Mouse (Mus musculus) neural tube, embryonic 13.5 days (tissue): ENCODE results near the gene Slc27a4. TPM values are rescaled to one million over a fixed set of nuclear protein-coding genes. Genes with fewer than 3 reads are reported as not detected.
A peak's percentile ranks its signal among the peaks of the same experiment; 100 is the strongest.

Source experiments
- ATAC-seq: fragments of 200-750 bp; cut with Nextera tagmentation; 2 replicates; pipeline ENCODE4 v1.8.0; 2017; ENCODE audit warnings: low read depth, mild to moderate bottlenecking, moderate TSS enrichment, moderate library complexity
- H3K27ac ChIP-seq: fragments of 300-500 bp; sonication (generic); replicated peaks from 2 replicates; pipeline ENCODE4 v1.5.1; 2015; ENCODE audit warnings: moderate library complexity, mild to moderate bottlenecking, inconsistent platforms
- H3K27me3 ChIP-seq: fragments of 300-500 bp; sonication (generic); 2 replicates; pipeline ENCODE4 v1.6.1; 2015; ENCODE audit warnings: mild to moderate bottlenecking, inconsistent platforms
- H3K36me3 ChIP-seq: fragments of 300-500 bp; sonication (generic); 2 replicates; pipeline ENCODE4 v1.6.1; 2015; ENCODE audit warnings: mild to moderate bottlenecking, inconsistent platforms
- H3K4me1 ChIP-seq: fragments of 300-500 bp; sonication (generic); replicated peaks from 2 replicates; pipeline ENCODE4 v1.6.1; 2015; ENCODE audit warnings: inconsistent platforms
- H3K4me2 ChIP-seq: fragments of 300-500 bp; sonication (generic); 2 replicates; pipeline ENCODE4 v1.6.1; 2015; ENCODE audit warnings: inconsistent platforms, mild to moderate bottlenecking, moderate library complexity
- H3K4me3 ChIP-seq: fragments of 300-500 bp; sonication (generic); 2 replicates; pipeline ENCODE4 v1.5.1; 2015; ENCODE audit warnings: mild to moderate bottlenecking, inconsistent platforms
- H3K9ac ChIP-seq: fragments of 300-500 bp; sonication (generic); 2 replicates; pipeline ENCODE4 v1.6.1; 2015; ENCODE audit warnings: moderate library complexity, mild to moderate bottlenecking, inconsistent platforms
- H3K9me3 ChIP-seq: fragments of 300-500 bp; sonication (generic); 2 replicates; pipeline ENCODE4 v1.6.1; 2016; ENCODE audit warnings: inconsistent platforms
- WGBS: fragments of 180-500 bp; shearing (Covaris S2); methylation state at CpG from one replicate; pipeline ENCODE4 v1.1.7; 2015; 5-methylcytosine and 5-hydroxymethylcytosine counted together
- polyA plus RNA-seq: library from polyadenylated mRNA; unstranded; fragments of >200 nt; fragmentation: Nextera tagmentation; extraction: Ambion mirVana; gene quantifications from 2 replicates; pipeline ENCODE4 v1.2.1, GENCODE M21; 2015

The Slc27a4 gene
- polyA plus RNA-seq, 1 experiment from 2014 or later = 35.5 TPM

GRCm38 (mm10) chr2:29827709-29828024 lies 25.2 kb downstream of the Slc27a4 start:
- Histone ChIP-seq H3K4me2 (peak overlapping the region; percentile 88), H3K9me3 (no peaks in the 10 kb centered on the region), H3K4me3 (peak overlapping the region; percentile 93), H3K9ac (peak overlapping the region; percentile 85), H3K36me3 (peaks cover 8% of the 10 kb centered on the region; the same call in 1 of the 2 replicates), H3K27me3 (no peaks in the 10 kb centered on the region), H3K4me1 (peaks cover 22% of the 10 kb centered on the region), H3K27ac (peak overlapping the region; percentile 56; the same call in 1 of the 2 replicates)
- 5% methylated on average over 12 of the region's 12 CpGs for WGBS
- ATAC-seq = 0 out of 2 replicates have a peak, but pooled peaks have one; percentile 2

GRCm38 (mm10) chr2:29831106-29831505 lies 28.7 kb downstream of the Slc27a4 start:
- Histone ChIP-seq H3K4me1 (peaks cover 37% of the 10 kb centered on the region), H3K4me2 (no peak overlapping the region), H3K27ac (no peak overlapping the region), H3K36me3 (peaks cover 23% of the 10 kb centered on the region), H3K9ac (no peak overlapping the region), H3K27me3 (no peaks in the 10 kb centered on the region), H3K4me3 (no peak overlapping the region), H3K9me3 (no peaks in the 10 kb centered on the region)
- ATAC-seq = no peak
- 85% methylated on average over 4 of the region's 4 CpGs for WGBS

DNA sequence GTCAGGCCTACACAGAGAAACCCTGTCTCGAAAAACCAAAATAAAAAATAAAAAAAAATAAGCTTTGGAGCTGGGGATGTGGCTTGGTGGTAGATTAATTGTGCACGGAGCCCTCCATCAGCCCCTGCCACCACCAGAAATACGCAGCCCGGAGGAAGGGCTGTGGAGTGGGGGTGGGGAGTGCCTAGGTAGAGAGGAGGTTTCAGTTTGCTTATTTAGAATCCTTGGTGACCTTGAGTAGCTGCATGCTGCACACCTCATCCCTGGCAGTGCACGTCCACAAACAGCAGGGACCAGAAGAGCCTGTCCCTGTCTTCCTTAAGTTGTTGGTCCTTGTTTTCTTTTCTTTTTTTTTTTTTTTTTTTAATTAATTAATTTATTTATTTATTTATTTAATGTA lies 31.4 kb downstream of the Slc27a4 start:
- WGBS = 93% methylated on average over 5 of the region's 5 CpGs
- Histone ChIP-seq H3K27ac (no peak overlapping the region), H3K9ac (no peak overlapping the region), H3K4me2 (no peak overlapping the region), H3K27me3 (no peaks in the 10 kb centered on the region), H3K4me3 (no peak overlapping the region), H3K36me3 (peaks cover 35% of the 10 kb centered on the region), H3K4me1 (peaks cover 38% of the 10 kb centered on the region), H3K9me3 (no peaks in the 10 kb centered on the region)
- no peak for ATAC-seq

DNA sequence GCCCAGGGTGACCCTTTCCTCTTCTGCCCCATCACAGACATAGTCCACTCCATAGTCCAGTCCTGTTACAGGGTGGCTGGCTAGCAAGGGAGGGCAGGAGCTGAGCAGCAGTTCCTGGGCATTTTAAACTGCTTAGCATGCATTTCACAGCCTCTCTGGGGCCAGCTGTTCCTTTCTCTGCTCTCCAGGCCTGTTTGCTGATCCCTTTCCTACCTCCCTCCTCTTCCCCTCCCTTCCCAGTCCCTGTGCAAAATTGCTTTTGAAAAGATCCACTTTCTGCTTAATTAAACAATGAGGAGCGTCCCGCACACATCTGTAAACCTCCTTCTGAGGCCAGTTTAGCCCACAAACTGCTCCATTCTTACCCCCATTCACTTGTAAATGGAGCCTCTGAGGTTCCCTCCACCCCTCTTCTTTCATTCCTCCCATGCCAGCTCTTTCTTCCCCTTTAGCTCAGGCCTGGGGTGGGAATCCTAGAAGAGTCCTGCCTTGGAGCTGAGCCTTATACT lies 33.0 kb downstream of the Slc27a4 start:
- H3K4me1 ChIP-seq = peaks cover 52% of the 10 kb centered on the region
- no peaks in the 10 kb centered on the region for H3K27me3 ChIP-seq
- no peak overlapping the region for H3K4me2 ChIP-seq
- WGBS = 24% methylated on average over 2 of the region's 2 CpGs
- no peak overlapping the region for H3K4me3 ChIP-seq
- H3K27ac ChIP-seq = peak overlapping the region; percentile 84
- H3K36me3 ChIP-seq = peaks cover 35% of the 10 kb centered on the region
- no peaks in the 10 kb centered on the region for H3K9me3 ChIP-seq
- peak overlapping the region; percentile 47; the same call in 1 of the 2 replicates for H3K9ac ChIP-seq
- peak; percentile 29 for ATAC-seq

DNA sequence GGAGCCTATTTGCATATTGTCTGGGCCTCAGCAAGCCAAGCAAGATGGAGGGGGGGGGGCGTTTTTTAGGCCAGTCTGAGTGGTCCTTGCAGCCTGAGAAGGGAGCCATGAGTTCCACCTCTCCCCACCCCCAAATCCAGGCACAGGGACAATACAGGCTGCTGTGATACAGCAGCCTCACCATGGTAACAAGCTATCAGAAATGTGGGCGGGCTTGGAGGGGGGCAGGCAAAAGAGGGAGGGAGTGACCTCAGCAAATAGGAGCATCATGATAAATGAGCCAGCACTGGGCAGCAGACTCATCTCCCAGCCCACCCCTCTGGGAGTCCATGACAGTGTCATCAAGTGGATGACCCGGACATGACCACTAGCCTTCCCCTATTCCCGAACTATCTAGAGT lies 37.0 kb downstream of the Slc27a4 start:
- no peak overlapping the region for H3K4me2 ChIP-seq
- peak overlapping the region; percentile 23; the same call in 1 of the 2 replicates for H3K9ac ChIP-seq
- H3K9me3 ChIP-seq = no peaks in the 10 kb centered on the region
- H3K4me1 ChIP-seq = peaks cover 85% of the 10 kb centered on the region
- H3K4me3 ChIP-seq = no peak overlapping the region
- H3K27ac ChIP-seq = peak overlapping the region; percentile 86
- peaks cover 31% of the 10 kb centered on the region for H3K36me3 ChIP-seq
- WGBS = 10% methylated on average over 4 of the region's 4 CpGs
- ATAC-seq = peak; percentile 57
- H3K27me3 ChIP-seq = peaks cover 5% of the 10 kb centered on the region; the same call in 1 of the 2 replicates

DNA sequence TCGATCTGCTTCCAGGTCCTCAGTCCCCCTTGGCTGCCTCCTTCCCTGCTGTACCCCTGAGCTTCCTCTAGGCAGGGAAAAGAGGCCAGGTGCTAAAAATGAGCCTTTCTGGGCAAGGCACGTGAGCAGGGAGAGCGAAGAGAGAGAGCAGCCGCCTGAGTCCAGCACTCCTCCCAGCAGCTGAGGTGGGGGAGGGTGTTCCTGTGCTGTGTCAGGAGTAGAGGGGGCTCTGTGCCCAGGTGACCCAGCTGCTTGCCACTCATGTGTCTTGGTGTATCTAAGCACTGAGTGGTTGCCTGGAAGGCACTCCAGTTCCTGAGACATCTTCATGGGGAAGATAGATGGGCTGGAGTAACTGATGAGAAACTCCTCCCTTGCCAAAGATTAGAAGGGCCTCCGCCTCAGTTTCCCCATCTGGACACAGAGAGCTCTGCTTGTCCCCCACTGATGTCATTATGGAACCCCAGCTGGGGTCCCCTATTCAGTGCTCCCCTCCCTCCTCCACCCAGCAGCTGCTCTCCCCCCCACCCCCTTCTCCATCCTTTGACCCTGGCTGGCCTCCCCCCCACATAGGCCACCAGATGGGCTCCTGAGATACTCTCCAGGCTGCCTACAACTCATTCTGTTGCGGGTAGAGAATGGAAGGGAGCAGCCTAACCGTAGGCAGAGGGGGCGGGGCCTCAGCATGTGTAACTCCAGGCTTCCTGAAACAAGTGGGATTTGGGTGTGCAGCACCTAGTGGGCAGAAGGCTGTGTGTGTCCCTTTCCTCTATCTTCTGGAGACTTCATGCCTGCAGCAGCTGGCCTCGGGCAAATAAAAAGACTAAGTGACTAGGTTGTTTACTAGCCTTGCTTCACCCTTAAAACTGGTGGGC lies 41.0 kb downstream of the Slc27a4 start:
- H3K4me1 ChIP-seq = peaks cover 91% of the 10 kb centered on the region
- peak overlapping the region; percentile 96; the same call in 1 of the 2 replicates for H3K9ac ChIP-seq
- 0 out of 2 replicates have a peak, but pooled peaks have one; percentile 25 for ATAC-seq
- H3K27ac ChIP-seq = peak overlapping the region; percentile 95
- peaks cover 8% of the 10 kb centered on the region; the same call in 1 of the 2 replicates for H3K27me3 ChIP-seq
- 18% methylated on average over 9 of the region's 9 CpGs for WGBS
- no peaks in the 10 kb centered on the region for H3K9me3 ChIP-seq
- H3K4me2 ChIP-seq = peak overlapping the region; percentile 63
- H3K36me3 ChIP-seq = peaks cover 18% of the 10 kb centered on the region; the same call in 1 of the 2 replicates
- H3K4me3 ChIP-seq = peak overlapping the region; percentile 79

- Histone ChIP-seq H3K9me3 (no peaks in the 10 kb centered on the region), H3K9ac (peak overlapping the region; percentile 96), H3K4me1 (peaks cover 91% of the 10 kb centered on the region), H3K27me3 (peaks cover 8% of the 10 kb centered on the region; the same call in 1 of the 2 replicates), H3K4me2 (peak overlapping the region; percentile 63), H3K27ac (peak overlapping the region; percentile 95), H3K4me3 (peak overlapping the region; percentile 79), H3K36me3 (peaks cover 18% of the 10 kb centered on the region; the same call in 1 of the 2 replicates)
- ATAC-seq = no peak
- 22% methylated on average over 2 of the region's 2 CpGs for WGBS
These were observed 41.7 kb downstream of the Slc27a4 start for GRCm38 (mm10) chr2:29844115-29844514.

- H3K4me1 ChIP-seq = peaks cover 91% of the 10 kb centered on the region
- H3K9ac ChIP-seq = peak overlapping the region; percentile 96
- peak overlapping the region; percentile 79 for H3K4me3 ChIP-seq
- WGBS = 4% methylated on average over 3 of the region's 3 CpGs
- H3K27me3 ChIP-seq = peaks cover 8% of the 10 kb centered on the region; the same call in 1 of the 2 replicates
- no peak for ATAC-seq
- peak overlapping the region; percentile 63 for H3K4me2 ChIP-seq
- peak overlapping the region; percentile 95 for H3K27ac ChIP-seq
- H3K36me3 ChIP-seq = peaks cover 18% of the 10 kb centered on the region; the same call in 1 of the 2 replicates
- H3K9me3 ChIP-seq = no peaks in the 10 kb centered on the region
These were observed 42.2 kb downstream of the Slc27a4 start for GRCm38 (mm10) chr2:29844661-29845060.

DNA sequence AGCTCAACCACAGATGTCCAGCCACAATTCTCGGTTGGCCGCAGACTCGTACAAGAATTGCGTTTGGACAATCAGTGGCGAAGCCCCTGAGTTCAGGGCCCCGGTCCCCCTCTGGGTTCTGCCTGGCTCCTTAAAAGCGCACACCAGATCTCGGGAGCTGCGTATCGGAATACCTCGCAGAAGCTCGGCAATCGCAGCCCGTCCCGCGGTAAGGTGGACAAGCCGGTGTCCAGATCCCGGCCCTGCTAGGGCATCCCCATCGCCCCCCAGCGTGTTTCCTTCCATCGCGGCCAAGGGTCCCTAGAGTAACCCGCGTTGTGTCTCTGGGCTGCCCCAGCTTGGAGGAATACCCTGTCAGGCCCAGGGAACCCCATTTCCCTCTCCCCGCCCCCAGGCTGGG lies 43.2 kb downstream of the Slc27a4 start:
- peak; percentile 37; the same call in 1 of the 2 replicates for ATAC-seq
- H3K27ac ChIP-seq = peak overlapping the region; percentile 95
- peak overlapping the region; percentile 96 for H3K9ac ChIP-seq
- H3K27me3 ChIP-seq = peaks cover 8% of the 10 kb centered on the region; the same call in 1 of the 2 replicates
- H3K9me3 ChIP-seq = no peaks in the 10 kb centered on the region
- peaks cover 18% of the 10 kb centered on the region; the same call in 1 of the 2 replicates for H3K36me3 ChIP-seq
- peak overlapping the region; percentile 79 for H3K4me3 ChIP-seq
- under 1% methylated on average over 25 of the region's 25 CpGs for WGBS
- H3K4me1 ChIP-seq = peaks cover 91% of the 10 kb centered on the region
- peak overlapping the region; percentile 63 for H3K4me2 ChIP-seq

- peaks cover 8% of the 10 kb centered on the region; the same call in 1 of the 2 replicates for H3K27me3 ChIP-seq
- WGBS = 5% methylated on average over 47 of the region's 47 CpGs
- H3K4me1 ChIP-seq = peaks cover 87% of the 10 kb centered on the region
- H3K9me3 ChIP-seq = no peaks in the 10 kb centered on the region
- H3K4me2 ChIP-seq = peak overlapping the region; percentile 63
- peaks cover 18% of the 10 kb centered on the region; the same call in 1 of the 2 replicates for H3K36me3 ChIP-seq
- peak overlapping the region; percentile 95 for H3K27ac ChIP-seq
- peak; percentile 59 for ATAC-seq
- H3K4me3 ChIP-seq = peak overlapping the region; percentile 79
- H3K9ac ChIP-seq = peak overlapping the region; percentile 96
These were observed 43.8 kb downstream of the Slc27a4 start for GRCm38 (mm10) chr2:29846061-29846853.

DNA sequence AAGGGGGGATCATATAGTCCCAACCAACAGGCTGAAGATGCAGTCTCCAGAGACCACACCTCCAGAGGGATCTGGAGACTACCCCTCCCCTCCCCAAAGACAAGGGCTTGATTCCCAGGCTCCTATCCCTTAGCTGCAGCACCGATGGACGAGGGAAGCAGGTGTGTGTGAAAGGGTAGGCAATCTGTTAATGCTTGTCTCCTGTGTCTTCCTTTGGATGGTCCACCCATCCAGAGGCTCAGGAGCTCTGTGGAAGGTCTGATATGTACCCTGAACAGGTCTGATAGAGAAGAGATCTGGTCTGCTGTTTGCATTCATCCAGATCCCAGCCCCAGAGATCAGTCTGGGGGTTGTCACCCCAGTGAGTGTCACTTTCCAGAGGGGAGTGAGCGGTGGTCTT lies 44.5 kb downstream of the Slc27a4 start:
- peaks cover 12% of the 10 kb centered on the region; the same call in 1 of the 2 replicates for H3K36me3 ChIP-seq

More for the DNA sequence above, 44.5 kb downstream of the Slc27a4 start:
- Histone ChIP-seq H3K27me3 (peaks cover 8% of the 10 kb centered on the region; the same call in 1 of the 2 replicates), H3K9ac (peak overlapping the region; percentile 96), H3K9me3 (no peaks in the 10 kb centered on the region), H3K27ac (peak overlapping the region; percentile 95), H3K4me1 (peaks cover 85% of the 10 kb centered on the region), H3K4me3 (peak overlapping the region; percentile 79), H3K4me2 (peak overlapping the region; percentile 63)
- 25% methylated on average over 3 of the region's 3 CpGs for WGBS
- peak; percentile 10 for ATAC-seq
